Mouse (Mus musculus): ENCODE data around the gene Foxl1. TPM values are rescaled to one million over a fixed set of nuclear protein-coding genes. Genes with fewer than 3 reads are reported as not detected.

The Foxl1 gene
- polyA plus RNA-seq, 1 experiment from 2014 or later, result not detected

DNA sequence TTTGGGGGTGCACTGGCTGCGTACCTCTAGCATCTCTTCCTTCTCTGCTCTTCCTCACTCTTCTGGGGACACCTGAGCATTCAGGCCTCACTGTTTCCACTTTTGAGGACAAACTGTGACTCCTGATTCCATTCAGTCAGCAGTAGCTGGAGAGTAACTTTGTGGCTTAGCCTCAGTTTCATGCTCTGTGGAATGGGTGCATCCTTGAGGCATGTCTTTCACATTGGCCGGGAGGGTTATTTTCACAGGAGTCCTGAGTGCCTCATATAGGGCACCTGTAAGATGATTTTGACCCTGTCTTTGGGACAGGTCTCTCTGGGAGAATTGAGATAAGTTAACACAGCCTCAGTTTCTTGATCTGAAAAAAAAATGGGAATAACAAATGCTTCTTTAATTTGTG, 4.6 kb upstream of the Foxl1 start:
- Histone ChIP-seq H3K4me3 (ENCODE audit: low read depth, low read length) (no peak overlapping the region), H3K9ac (ENCODE audit: low read length) (no peak overlapping the region), H3K4me1 (ENCODE audit: control insufficient read depth, insufficient read depth, low read length) (peaks cover 28% of the 10 kb centered on the region), H3K36me3 (ENCODE audit: control insufficient read depth, insufficient read depth, low read length) (no peaks in the 10 kb centered on the region), H3K27me3 (ENCODE audit: control insufficient read depth, insufficient read depth, low read length) (peaks cover 92% of the 10 kb centered on the region), H3K4me2 (ENCODE audit: low read depth, severe bottlenecking) (no peak overlapping the region), H3K27ac (replicated peaks; ENCODE audit: low read depth, low read length) (no peak overlapping the region), H3K9me3 (ENCODE audit: control insufficient read depth, low read length) (no peaks in the 10 kb centered on the region)
- 56% methylated on average over 2 of the region's 2 CpGs for WGBS
- no peak for DNase-seq (ENCODE audit: low spot score)
- no peak for ATAC-seq (ENCODE audit: insufficient number of reproducible peaks, low FRiP score, low TSS enrichment, low read depth)

DNA sequence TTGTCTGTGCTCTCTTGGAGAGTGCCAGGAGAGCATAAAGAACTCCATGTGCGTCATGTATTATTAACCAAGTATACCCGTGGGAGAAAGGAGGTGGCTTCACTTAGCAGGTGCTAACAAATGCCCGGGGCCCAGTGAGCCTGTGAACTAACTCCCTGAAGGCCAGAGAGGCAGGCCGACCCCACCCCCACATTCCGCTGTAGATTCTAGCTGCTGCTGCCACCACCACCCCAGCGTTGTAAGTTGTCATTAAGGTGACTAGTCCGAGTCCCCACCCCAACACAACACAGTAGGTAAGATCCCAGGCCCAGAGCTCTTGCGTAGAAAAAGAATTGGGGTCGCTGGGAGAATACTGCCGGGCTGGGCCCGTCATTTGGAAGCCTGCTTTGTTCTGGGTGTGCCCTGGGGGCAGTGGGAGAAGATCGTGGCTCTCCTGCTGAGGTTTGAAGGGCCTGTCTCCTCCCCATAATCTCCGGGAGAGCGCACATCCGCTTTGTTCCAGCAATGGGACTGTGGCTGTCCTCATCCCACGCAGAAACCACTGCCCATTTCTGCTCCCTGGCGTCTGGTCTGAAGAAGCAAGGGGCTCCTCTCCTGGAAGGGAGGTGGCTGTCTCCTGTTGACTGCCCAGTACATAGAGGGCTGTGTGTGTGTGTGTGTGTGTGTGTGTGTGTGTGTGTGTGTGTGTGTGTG, 3.0 kb upstream of the Foxl1 start:
- Histone ChIP-seq H3K36me3 (ENCODE audit: control insufficient read depth, insufficient read depth, low read length) (no peaks in the 10 kb centered on the region), H3K9me3 (ENCODE audit: control insufficient read depth, low read length) (no peaks in the 10 kb centered on the region), H3K4me2 (ENCODE audit: low read depth, severe bottlenecking) (peak overlapping the region; percentile 56; the same call in 1 of the 2 replicates), H3K27ac (replicated peaks; ENCODE audit: low read depth, low read length) (no peak overlapping the region), H3K4me1 (ENCODE audit: control insufficient read depth, insufficient read depth, low read length) (peaks cover 27% of the 10 kb centered on the region), H3K9ac (ENCODE audit: low read length) (no peak overlapping the region), H3K27me3 (ENCODE audit: control insufficient read depth, insufficient read depth, low read length) (peaks cover 98% of the 10 kb centered on the region), H3K4me3 (ENCODE audit: low read depth, low read length) (no peak overlapping the region)
- DNase-seq (ENCODE audit: low spot score) (no peak), ATAC-seq (ENCODE audit: insufficient number of reproducible peaks, low FRiP score, low TSS enrichment, low read depth) (peak; percentile 4; the same call in 1 of the 2 replicates)
- WGBS, result 2% methylated on average over 17 of the region's 17 CpGs

DNA sequence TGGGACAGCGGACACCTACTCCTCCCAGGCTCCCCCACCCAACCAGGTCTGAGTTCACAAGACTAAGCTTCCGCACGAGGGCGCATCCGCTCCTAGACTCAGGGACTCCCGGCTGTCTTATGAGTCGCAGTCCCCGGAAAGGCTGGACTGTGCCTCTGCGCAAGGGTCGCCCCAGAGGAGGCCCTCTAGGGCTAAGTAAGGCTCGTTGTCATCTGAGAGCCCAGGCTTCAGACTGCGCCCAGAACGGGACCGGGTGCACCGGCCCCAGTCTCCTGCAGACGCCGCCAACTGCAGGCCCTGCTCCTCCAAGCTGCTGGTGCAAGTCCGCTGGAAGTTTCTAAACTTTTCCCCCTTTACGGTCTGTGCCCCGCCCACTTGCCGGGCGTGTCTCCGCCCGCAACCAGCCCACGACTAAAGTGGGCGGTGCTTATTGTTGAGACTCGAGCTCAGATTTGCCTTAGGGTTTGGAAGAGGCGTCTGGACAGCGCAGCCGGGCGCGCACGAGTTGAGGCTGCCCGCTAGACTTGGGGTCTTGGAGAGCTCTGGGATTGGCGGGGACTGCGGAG, 2.3 kb upstream of the Foxl1 start:
- ATAC-seq (ENCODE audit: insufficient number of reproducible peaks, low FRiP score, low TSS enrichment, low read depth), result peak; percentile 67
- no peaks in the 10 kb centered on the region for H3K9me3 ChIP-seq (ENCODE audit: control insufficient read depth, low read length)
- H3K4me1 ChIP-seq (ENCODE audit: control insufficient read depth, insufficient read depth, low read length), result peaks cover 26% of the 10 kb centered on the region
- 0 out of 2 replicates have a peak overlapping the region, but pooled peaks have one; percentile 12 for H3K9ac ChIP-seq (ENCODE audit: low read length)
- peak overlapping the region; percentile 20; the same call in 1 of the 2 replicates for H3K4me3 ChIP-seq (ENCODE audit: low read depth, low read length)
- H3K27ac ChIP-seq (replicated peaks; ENCODE audit: low read depth, low read length), result no peak overlapping the region
- peaks cover 98% of the 10 kb centered on the region for H3K27me3 ChIP-seq (ENCODE audit: control insufficient read depth, insufficient read depth, low read length)
- WGBS, result under 1% methylated on average over 36 of the region's 36 CpGs
- no peaks in the 10 kb centered on the region for H3K36me3 ChIP-seq (ENCODE audit: control insufficient read depth, insufficient read depth, low read length)
- DNase-seq (ENCODE audit: low spot score), result peak; percentile 87
- peak overlapping the region; percentile 56 for H3K4me2 ChIP-seq (ENCODE audit: low read depth, severe bottlenecking)

DNA sequence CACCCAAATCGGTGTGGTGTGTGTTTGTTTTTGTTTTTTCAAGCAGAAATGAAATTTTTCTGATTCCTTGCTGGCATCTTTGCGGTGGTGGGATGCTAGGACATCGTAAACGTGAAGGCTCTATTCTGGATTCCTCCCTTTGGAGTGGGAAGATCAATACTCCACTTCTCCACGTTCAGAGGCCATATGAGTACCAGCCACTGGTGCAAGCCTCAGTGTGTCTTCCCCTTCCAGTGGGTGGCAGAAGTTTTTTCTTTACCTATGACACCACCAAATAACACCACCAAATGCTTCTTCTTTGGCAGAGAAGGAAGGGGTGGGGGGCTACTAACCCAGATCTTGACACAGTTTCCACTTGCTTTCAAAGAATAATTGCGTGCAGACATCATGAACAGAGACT, 1.5 kb upstream of the Foxl1 start:
- Histone ChIP-seq H3K36me3 (ENCODE audit: control insufficient read depth, insufficient read depth, low read length) (no peaks in the 10 kb centered on the region), H3K27ac (replicated peaks; ENCODE audit: low read depth, low read length) (no peak overlapping the region), H3K4me1 (ENCODE audit: control insufficient read depth, insufficient read depth, low read length) (peaks cover 26% of the 10 kb centered on the region), H3K9ac (ENCODE audit: low read length) (no peak overlapping the region), H3K4me3 (ENCODE audit: low read depth, low read length) (no peak overlapping the region), H3K9me3 (ENCODE audit: control insufficient read depth, low read length) (no peaks in the 10 kb centered on the region), H3K27me3 (ENCODE audit: control insufficient read depth, insufficient read depth, low read length) (peaks cover 92% of the 10 kb centered on the region), H3K4me2 (ENCODE audit: low read depth, severe bottlenecking) (no peak overlapping the region)
- 3% methylated on average over 6 of the region's 6 CpGs for WGBS
- DNase-seq (ENCODE audit: low spot score) (no peak), ATAC-seq (ENCODE audit: insufficient number of reproducible peaks, low FRiP score, low TSS enrichment, low read depth) (no peak)

DNA sequence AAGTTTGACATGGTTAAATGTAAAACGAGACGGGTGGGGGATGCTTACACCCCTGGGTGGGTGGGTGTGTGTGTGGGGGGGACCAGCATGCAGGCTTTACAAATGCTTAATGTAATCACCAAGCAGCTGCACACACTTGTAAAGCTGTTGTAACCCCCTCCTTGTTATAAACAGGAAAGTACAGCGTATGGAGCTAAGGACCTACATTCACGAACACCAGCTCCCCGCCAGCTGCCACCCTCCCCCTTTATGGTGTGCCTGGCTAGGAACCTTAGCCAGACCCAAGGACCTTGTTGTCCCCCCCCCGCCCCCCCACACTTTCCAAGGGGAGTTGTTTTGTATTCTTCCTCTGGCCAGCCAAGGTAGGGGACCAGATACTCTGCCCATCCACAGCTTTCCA, 1.0 kb upstream of the Foxl1 start:
- no peak overlapping the region for H3K9ac ChIP-seq (ENCODE audit: low read length)
- no peak for DNase-seq (ENCODE audit: low spot score)
- no peak for ATAC-seq (ENCODE audit: insufficient number of reproducible peaks, low FRiP score, low TSS enrichment, low read depth)
- H3K36me3 ChIP-seq (ENCODE audit: control insufficient read depth, insufficient read depth, low read length), result no peaks in the 10 kb centered on the region
- H3K27ac ChIP-seq (replicated peaks; ENCODE audit: low read depth, low read length), result no peak overlapping the region
- H3K4me3 ChIP-seq (ENCODE audit: low read depth, low read length), result no peak overlapping the region
- no peaks in the 10 kb centered on the region for H3K9me3 ChIP-seq (ENCODE audit: control insufficient read depth, low read length)
- no peak overlapping the region for H3K4me2 ChIP-seq (ENCODE audit: low read depth, severe bottlenecking)
- 5% methylated on average over 5 of the region's 6 CpGs for WGBS
- H3K27me3 ChIP-seq (ENCODE audit: control insufficient read depth, insufficient read depth, low read length), result peaks cover 87% of the 10 kb centered on the region
- peaks cover 26% of the 10 kb centered on the region for H3K4me1 ChIP-seq (ENCODE audit: control insufficient read depth, insufficient read depth, low read length)

DNA sequence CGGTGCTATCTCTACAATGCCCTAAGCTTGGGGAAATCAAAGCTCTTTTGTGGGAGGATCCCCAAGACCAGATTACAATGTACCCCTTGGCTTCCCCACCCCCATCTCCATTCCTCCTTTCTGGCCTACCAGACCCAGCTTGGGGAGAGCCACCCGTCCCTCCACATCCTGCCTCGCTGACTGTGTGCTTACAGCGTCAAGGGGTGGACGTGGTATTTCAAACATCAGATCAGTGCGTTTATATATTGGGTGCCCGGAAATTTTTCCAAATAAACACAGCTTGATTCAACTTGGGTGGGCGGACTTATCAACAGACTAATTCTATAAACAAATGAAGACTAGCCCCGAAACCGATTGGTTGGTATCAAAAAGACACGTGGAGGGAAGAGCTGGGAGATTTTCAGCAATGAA, 444 bp upstream of the Foxl1 start:
- H3K9ac ChIP-seq (ENCODE audit: low read length), result no peak overlapping the region
- H3K4me3 ChIP-seq (ENCODE audit: low read depth, low read length), result no peak overlapping the region
- peaks cover 26% of the 10 kb centered on the region for H3K4me1 ChIP-seq (ENCODE audit: control insufficient read depth, insufficient read depth, low read length)
- WGBS, result 2% methylated on average over 11 of the region's 11 CpGs
- H3K27me3 ChIP-seq (ENCODE audit: control insufficient read depth, insufficient read depth, low read length), result peaks cover 87% of the 10 kb centered on the region
- no peak overlapping the region for H3K4me2 ChIP-seq (ENCODE audit: low read depth, severe bottlenecking)
- DNase-seq (ENCODE audit: low spot score) (peak; percentile 48), ATAC-seq (ENCODE audit: insufficient number of reproducible peaks, low FRiP score, low TSS enrichment, low read depth) (no peak)
- no peaks in the 10 kb centered on the region for H3K36me3 ChIP-seq (ENCODE audit: control insufficient read depth, insufficient read depth, low read length)
- H3K9me3 ChIP-seq (ENCODE audit: control insufficient read depth, low read length), result no peaks in the 10 kb centered on the region
- no peak overlapping the region for H3K27ac ChIP-seq (replicated peaks; ENCODE audit: low read depth, low read length)

DNA sequence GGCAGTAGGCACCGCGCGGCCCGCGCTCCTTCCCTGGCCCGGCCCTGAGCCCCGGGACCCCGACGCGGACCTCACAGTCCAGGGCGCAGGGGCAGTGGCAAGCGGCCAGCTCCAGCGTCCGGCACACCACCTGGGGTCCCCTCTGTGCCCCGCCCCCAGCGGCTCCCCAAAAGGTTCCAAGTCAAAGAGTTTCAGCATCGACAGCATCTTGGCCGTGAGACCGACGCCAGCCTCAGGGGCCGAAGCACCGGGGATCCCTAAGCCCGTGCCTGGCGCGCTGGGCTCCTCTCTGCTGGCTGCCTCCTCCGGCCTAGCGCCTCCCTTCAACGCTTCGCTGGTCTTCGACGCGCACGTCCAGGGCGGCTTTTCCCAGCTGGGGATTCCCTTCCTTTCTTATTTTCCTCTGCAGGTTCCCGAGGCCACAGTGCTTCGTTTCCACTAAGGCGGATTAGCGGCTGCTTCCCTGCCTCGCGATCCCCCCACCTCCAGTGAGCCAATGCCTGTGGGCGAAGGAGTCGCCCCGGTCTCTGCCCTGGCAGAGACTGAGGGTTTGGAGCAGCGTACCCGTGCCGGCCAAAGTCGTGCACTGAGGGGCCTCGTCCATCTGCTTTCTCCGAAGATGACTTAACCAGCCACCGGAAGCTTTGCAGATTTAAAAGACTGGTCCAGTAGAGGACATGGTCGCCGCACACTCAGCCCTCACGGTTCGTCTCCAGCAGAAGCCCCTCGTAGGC, 958 bp downstream of the Foxl1 start:
- Histone ChIP-seq H3K4me2 (ENCODE audit: low read depth, severe bottlenecking) (peak overlapping the region; percentile 26; the same call in 1 of the 2 replicates), H3K4me3 (ENCODE audit: low read depth, low read length) (peak overlapping the region; percentile 9; the same call in 1 of the 2 replicates), H3K27ac (replicated peaks; ENCODE audit: low read depth, low read length) (no peak overlapping the region), H3K4me1 (ENCODE audit: control insufficient read depth, insufficient read depth, low read length) (peaks cover 26% of the 10 kb centered on the region), H3K36me3 (ENCODE audit: control insufficient read depth, insufficient read depth, low read length) (no peaks in the 10 kb centered on the region), H3K9me3 (ENCODE audit: control insufficient read depth, low read length) (no peaks in the 10 kb centered on the region), H3K27me3 (ENCODE audit: control insufficient read depth, insufficient read depth, low read length) (peaks cover 74% of the 10 kb centered on the region), H3K9ac (ENCODE audit: low read length) (no peak overlapping the region)
- peak; percentile 65 for DNase-seq (ENCODE audit: low spot score)
- no peak for ATAC-seq (ENCODE audit: insufficient number of reproducible peaks, low FRiP score, low TSS enrichment, low read depth)
- WGBS, result 2% methylated on average over 55 of the region's 55 CpGs

DNA sequence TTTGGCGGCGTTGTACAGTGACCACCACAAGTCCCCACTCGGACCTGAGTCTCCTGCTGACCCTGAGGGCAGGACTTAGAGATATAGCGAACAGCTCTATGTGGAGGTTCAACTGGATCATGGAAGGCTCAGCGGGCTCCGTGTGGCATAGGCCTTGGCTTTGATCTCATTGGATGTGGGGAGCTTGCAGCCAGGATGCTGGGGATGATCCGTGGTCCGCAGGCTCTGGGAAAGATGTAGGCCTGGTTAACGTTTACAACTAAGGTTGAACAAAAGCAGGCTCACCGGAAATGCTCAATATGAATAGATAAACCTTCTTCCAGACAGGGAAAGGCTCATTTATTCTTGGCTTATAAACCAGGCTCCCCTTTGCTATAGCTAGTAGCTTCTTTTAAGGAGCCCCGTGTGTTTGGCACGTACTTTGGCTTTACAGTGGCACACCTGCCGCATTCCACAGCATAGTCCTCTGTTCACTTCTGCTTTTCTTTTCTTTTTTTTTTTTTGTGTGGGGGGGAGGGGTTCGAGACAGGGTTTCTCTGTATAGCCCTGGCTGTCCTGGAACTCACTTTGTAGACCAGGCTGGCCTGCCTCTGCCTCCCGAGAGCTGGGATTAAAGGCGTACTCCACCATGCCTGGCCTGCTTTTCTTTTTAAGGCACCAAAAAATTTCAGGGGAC, 1.7 kb downstream of the Foxl1 start:
- Histone ChIP-seq H3K27me3 (ENCODE audit: control insufficient read depth, insufficient read depth, low read length) (peaks cover 69% of the 10 kb centered on the region), H3K9ac (ENCODE audit: low read length) (no peak overlapping the region), H3K27ac (replicated peaks; ENCODE audit: low read depth, low read length) (no peak overlapping the region), H3K4me3 (ENCODE audit: low read depth, low read length) (no peak overlapping the region), H3K36me3 (ENCODE audit: control insufficient read depth, insufficient read depth, low read length) (no peaks in the 10 kb centered on the region), H3K9me3 (ENCODE audit: control insufficient read depth, low read length) (no peaks in the 10 kb centered on the region), H3K4me2 (ENCODE audit: low read depth, severe bottlenecking) (no peak overlapping the region), H3K4me1 (ENCODE audit: control insufficient read depth, insufficient read depth, low read length) (peaks cover 26% of the 10 kb centered on the region)
- ATAC-seq (ENCODE audit: insufficient number of reproducible peaks, low FRiP score, low TSS enrichment, low read depth) (no peak), DNase-seq (ENCODE audit: low spot score) (no peak)
- 15% methylated on average over 16 of the region's 16 CpGs for WGBS
